Mouse (Mus musculus): ENCODE data around the gene Lrrc14b. TPM values are rescaled to one million over a fixed set of nuclear protein-coding genes. Genes with fewer than 3 reads are reported as not detected.
A peak's percentile ranks its signal among the peaks of the same experiment; 100 is the strongest.

Lrrc14b gene
- polyA plus RNA-seq, 1 experiment from 2014 or later: 0.60 TPM

GRCm38 (mm10) chr13:74316386-74316785, 47.4 kb downstream of the Lrrc14b start:
- Histone ChIP-seq H3K36me3 (ENCODE audit: control insufficient read depth, insufficient read depth, low read length) (peaks cover 5% of the 10 kb centered on the region), H3K4me2 (peak overlapping the region; percentile 91), H3K27ac (ENCODE audit: low read depth, low read length) (no peak overlapping the region), H3K4me3 (ENCODE audit: low read depth, low read length) (peak overlapping the region; percentile 71), H3K9ac (ENCODE audit: low read depth, low read length) (peak overlapping the region; percentile 74), H3K9me3 (replicated peaks; ENCODE audit: control insufficient read depth, low read length) (no peaks in the 10 kb centered on the region), H3K27me3 (ENCODE audit: control insufficient read depth, insufficient read depth, low read length) (no peaks in the 10 kb centered on the region), H3K4me1 (ENCODE audit: control insufficient read depth, insufficient read depth, low read length) (peaks cover 5% of the 10 kb centered on the region; the same call in 1 of the 2 replicates)
- WGBS (ENCODE audit: insufficient replicate concordance): 26% methylated on average over 4 of the region's 4 CpGs
- ATAC-seq (replicated peaks; ENCODE audit: insufficient number of reproducible peaks, low FRiP score, low TSS enrichment): no peak

- H3K4me3 ChIP-seq (ENCODE audit: low read depth, low read length): no peak overlapping the region
These were observed 49.2 kb downstream of the Lrrc14b start for GRCm38 (mm10) chr13:74314616-74315015.

More at GRCm38 (mm10) chr13:74314616-74315015, 49.2 kb downstream of the Lrrc14b start:
- ATAC-seq (replicated peaks; ENCODE audit: insufficient number of reproducible peaks, low FRiP score, low TSS enrichment): no peak
- H3K27ac ChIP-seq (ENCODE audit: low read depth, low read length): no peak overlapping the region
- no peaks in the 10 kb centered on the region for H3K9me3 ChIP-seq (replicated peaks; ENCODE audit: control insufficient read depth, low read length)
- no peaks in the 10 kb centered on the region for H3K27me3 ChIP-seq (ENCODE audit: control insufficient read depth, insufficient read depth, low read length)
- 90% methylated on average over 3 of the region's 3 CpGs for WGBS (ENCODE audit: insufficient replicate concordance)
- H3K9ac ChIP-seq (ENCODE audit: low read depth, low read length): no peak overlapping the region
- H3K4me1 ChIP-seq (ENCODE audit: control insufficient read depth, insufficient read depth, low read length): peaks cover 5% of the 10 kb centered on the region; the same call in 1 of the 2 replicates
- peaks cover 3% of the 10 kb centered on the region; the same call in 1 of the 2 replicates for H3K36me3 ChIP-seq (ENCODE audit: control insufficient read depth, insufficient read depth, low read length)
- H3K4me2 ChIP-seq: no peak overlapping the region

MicroRNAs encoded within 50 kb of the gene (microRNA counts, 519-probe panel; counts per million panel counts)
- microRNA mmu-miR-692: 32.2 counts per million

Small RNA genes within 50 kb of the gene (microRNA-seq; reads per million reads assigned to microRNA genes)
- not detected for gene Mir692-3 (ENCODE audit: borderline number of aligned reads)

Other genes with a start within 250 kb of the Lrrc14b start
- not detected in 2 replicates for gene Slc9a3, start 242.5 kb downstream of the Lrrc14b start, polyA plus RNA-seq (2014; fragmentation: Nextera tagmentation; extraction: Ambion mirVana)
- gene Exoc3, start 155.3 kb downstream of the Lrrc14b start, polyA plus RNA-seq (2014; fragmentation: Nextera tagmentation; extraction: Ambion mirVana): 58.0 and 64.4 TPM in 2 replicates
- gene Ahrr, start 71.7 kb downstream of the Lrrc14b start, polyA plus RNA-seq (2014; fragmentation: Nextera tagmentation; extraction: Ambion mirVana): 0.70 and 0.76 TPM in 2 replicates
- 102 and 103 TPM in 2 replicates for gene Pdcd6, start 46.4 kb downstream of the Lrrc14b start, polyA plus RNA-seq (2014; fragmentation: Nextera tagmentation; extraction: Ambion mirVana)
- 346 and 441 TPM in 2 replicates for gene Sdha, start 13.7 kb downstream of the Lrrc14b start, polyA plus RNA-seq (2014; fragmentation: Nextera tagmentation; extraction: Ambion mirVana)
- gene Ccdc127, start 13.7 kb downstream of the Lrrc14b start, polyA plus RNA-seq (2014; fragmentation: Nextera tagmentation; extraction: Ambion mirVana): 51.8 and 55.5 TPM in 2 replicates
- gene Zfp72, start 26.8 kb upstream of the Lrrc14b start, polyA plus RNA-seq (2014; fragmentation: Nextera tagmentation; extraction: Ambion mirVana): 3.3 and 4.4 TPM in 2 replicates
- 60.3 and 65.8 TPM in 2 replicates for gene Ftl1-ps1, start 35.7 kb upstream of the Lrrc14b start, polyA plus RNA-seq (2014; fragmentation: Nextera tagmentation; extraction: Ambion mirVana)
- gene Zfp825, start 130.0 kb upstream of the Lrrc14b start, polyA plus RNA-seq (2014; fragmentation: Nextera tagmentation; extraction: Ambion mirVana): 15.6 and 17.0 TPM in 2 replicates

All from heart, embryonic 11.5 days (tissue).